Mouse (Mus musculus) small intestine, adult 2 months (tissue): ENCODE measurements around the gene Dmpk.

Source experiments
- CTCF ChIP-seq: fragments of 200-500 bp; IDR thresholded peaks from 2 replicates; pipeline ENCODE4 v1.5.1; 2012; ENCODE audit warnings: low read depth, mild to moderate bottlenecking, control low read depth, inconsistent platforms, low read length, moderate library complexity, mixed read lengths; ENCODE audit not compliant: insufficient replicate concordance, insufficient read length; ENCODE audit errors: extremely low read depth
- POLR2A ChIP-seq: fragments of 200-500 bp; IDR thresholded peaks from 2 replicates; pipeline ENCODE4 v1.6.1; 2012; ENCODE audit warnings: low read depth, mild to moderate bottlenecking, control low read depth, inconsistent platforms, low read length, moderate library complexity

DNA sequence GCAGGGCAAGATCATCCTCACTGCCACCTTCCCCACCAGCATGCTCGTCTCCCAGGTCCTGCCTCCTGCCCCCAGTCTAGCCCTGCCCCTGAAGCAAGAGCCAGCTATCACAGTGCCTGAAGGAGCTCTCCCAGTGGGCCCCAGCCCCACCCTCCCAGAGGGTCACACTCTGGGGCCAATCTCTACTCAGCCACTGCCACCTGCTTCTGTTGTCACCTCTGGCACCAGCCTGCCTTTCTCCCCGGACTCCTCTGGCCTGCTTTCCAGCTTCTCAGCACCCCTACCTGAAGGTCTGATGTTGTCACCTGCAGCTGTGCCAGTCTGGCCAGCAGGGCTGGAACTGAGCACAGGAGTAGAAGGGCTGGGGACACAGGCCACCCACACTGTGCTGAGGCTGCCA lies 13.6 kb downstream of the Dmpk start:
- TF ChIP-seq CTCF = no peak
- TF ChIP-seq POLR2A = no peak
